Mouse (Mus musculus) hindbrain, embryonic 12.5 days (tissue): Measurements from ENCODE around the gene Rsf1. TPM values are rescaled to one million over a fixed set of nuclear protein-coding genes. Genes with fewer than 3 reads are reported as not detected.

Source experiments
- ATAC-seq: fragments of 200-750 bp; cut with Nextera tagmentation; 2 replicates; pipeline ENCODE4 v1.8.0; 2017; ENCODE audit warnings: moderate TSS enrichment; ENCODE audit not compliant: low FRiP score
- H3K27ac ChIP-seq: fragments of 300-500 bp; sonication (generic); 2 replicates; pipeline ENCODE4 v1.5.1; 2016; ENCODE audit warnings: mild to moderate bottlenecking
- H3K27me3 ChIP-seq: fragments of 300-500 bp; sonication (generic); 2 replicates; pipeline ENCODE4 v1.6.1; 2016; ENCODE audit warnings: mild to moderate bottlenecking
- H3K36me3 ChIP-seq: fragments of 300-500 bp; sonication (generic); 2 replicates; pipeline ENCODE4 v1.6.1; 2016; ENCODE audit warnings: mild to moderate bottlenecking
- H3K4me1 ChIP-seq: fragments of 300-500 bp; sonication (generic); 2 replicates; pipeline ENCODE4 v1.6.1; 2016
- H3K4me2 ChIP-seq: fragments of 300-500 bp; sonication (generic); replicated peaks from 2 replicates; pipeline ENCODE4 v1.6.1; 2016; ENCODE audit warnings: mild to moderate bottlenecking
- H3K4me3 ChIP-seq: fragments of 300-500 bp; sonication (generic); 2 replicates; pipeline ENCODE4 v1.5.1; 2016; ENCODE audit warnings: mild to moderate bottlenecking
- H3K9ac ChIP-seq: fragments of 300-500 bp; sonication (generic); 2 replicates; pipeline ENCODE4 v1.6.1; 2016; ENCODE audit warnings: mild to moderate bottlenecking, moderate library complexity
- H3K9me3 ChIP-seq: fragments of 300-500 bp; sonication (generic); replicated peaks from 2 replicates; pipeline ENCODE4 v1.6.1; 2016; ENCODE audit warnings: mild to moderate bottlenecking
- WGBS: fragments of 180-500 bp; shearing (Covaris S2); methylation state at CpG from one replicate; pipeline ENCODE4 v1.1.7; 2016; 5-methylcytosine and 5-hydroxymethylcytosine counted together
- polyA plus RNA-seq: library from polyadenylated mRNA; unstranded; fragments of >200 nt; fragmentation: Nextera tagmentation; extraction: Ambion mirVana; gene quantifications from 2 replicates; pipeline ENCODE4 v1.2.1, GENCODE M21; 2016

Gene Rsf1
- polyA plus RNA-seq, 1 experiment from 2014 or later, result 33.2 TPM

GRCm38 (mm10) chr7:97733606-97734005 lies 153.9 kb downstream of the Rsf1 start:
- Histone ChIP-seq H3K9ac (no peak overlapping the region), H3K27ac (no peak overlapping the region), H3K27me3 (no peaks in the 10 kb centered on the region), H3K36me3 (no peaks in the 10 kb centered on the region), H3K9me3 (no peaks in the 10 kb centered on the region), H3K4me2 (no peak overlapping the region), H3K4me1 (peaks cover 20% of the 10 kb centered on the region), H3K4me3 (no peak overlapping the region)
- no peak for ATAC-seq
- WGBS, result 94% methylated on average over 5 of the region's 5 CpGs

GRCm38 (mm10) chr7:97735021-97735420 lies 155.3 kb downstream of the Rsf1 start:
- Histone ChIP-seq H3K4me3 (no peak overlapping the region), H3K27me3 (no peaks in the 10 kb centered on the region), H3K27ac (no peak overlapping the region), H3K4me2 (no peak overlapping the region), H3K9me3 (no peaks in the 10 kb centered on the region), H3K36me3 (no peaks in the 10 kb centered on the region), H3K4me1 (peaks cover 12% of the 10 kb centered on the region), H3K9ac (no peak overlapping the region)
- 82% methylated on average over 8 of the region's 8 CpGs for WGBS
- no peak for ATAC-seq

DNA sequence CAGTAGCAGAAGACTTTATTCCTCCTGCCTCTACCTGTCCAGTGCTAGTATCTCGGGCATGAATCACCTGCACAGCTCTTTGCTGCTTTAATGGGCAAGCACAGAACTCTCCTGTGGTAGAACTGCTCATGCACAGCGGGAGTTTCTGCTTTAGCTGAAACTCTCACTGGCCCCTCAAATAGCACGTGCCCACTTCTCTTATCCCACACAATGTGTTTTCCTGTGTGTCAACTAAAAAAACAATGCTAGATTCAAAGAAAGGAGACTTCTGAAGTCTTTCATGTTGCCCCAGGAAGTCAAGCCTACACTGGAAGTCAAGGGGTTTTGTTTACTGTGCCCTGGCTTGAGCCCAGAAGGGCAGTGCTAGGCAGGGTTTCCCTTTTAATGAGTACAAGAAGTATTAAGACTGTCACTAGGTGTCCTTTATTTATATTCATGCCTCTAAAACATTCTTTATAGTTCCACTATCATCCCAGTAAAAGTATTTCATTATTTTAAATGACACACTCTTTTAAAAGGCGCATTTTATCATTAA lies 156.3 kb downstream of the Rsf1 start:
- no peak overlapping the region for H3K27ac ChIP-seq
- H3K9me3 ChIP-seq, result no peaks in the 10 kb centered on the region
- no peak for ATAC-seq
- H3K27me3 ChIP-seq, result no peaks in the 10 kb centered on the region
- H3K4me1 ChIP-seq, result peaks cover 13% of the 10 kb centered on the region
- H3K36me3 ChIP-seq, result no peaks in the 10 kb centered on the region
- H3K4me2 ChIP-seq, result no peak overlapping the region
- H3K4me3 ChIP-seq, result no peak overlapping the region
- 28% methylated on average over 4 of the region's 4 CpGs for WGBS
- no peak overlapping the region for H3K9ac ChIP-seq

DNA sequence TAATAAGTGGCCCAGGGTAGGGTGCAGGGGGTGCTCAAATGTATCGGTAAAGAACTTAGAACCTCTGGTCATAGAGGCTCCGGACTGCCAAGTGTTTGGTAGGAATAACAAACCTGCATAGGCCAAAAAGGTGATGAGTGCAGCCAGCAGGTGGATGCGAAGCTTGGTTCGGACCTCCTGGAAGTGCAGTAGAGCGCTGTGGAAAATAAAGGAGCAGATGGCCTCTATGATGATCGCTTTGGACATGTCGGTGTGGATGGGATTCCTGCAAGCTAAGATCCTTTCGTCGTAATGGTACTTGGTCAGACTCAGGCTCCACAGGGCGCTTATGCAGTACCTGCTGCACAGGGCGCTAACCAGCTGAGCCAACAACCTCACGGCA lies 157.6 kb downstream of the Rsf1 start:
- no peak for ATAC-seq
- peaks cover 15% of the 10 kb centered on the region for H3K4me1 ChIP-seq
- H3K9me3 ChIP-seq, result no peaks in the 10 kb centered on the region
- no peaks in the 10 kb centered on the region for H3K27me3 ChIP-seq
- no peaks in the 10 kb centered on the region for H3K36me3 ChIP-seq
- WGBS, result 5% methylated on average over 12 of the region's 12 CpGs
- peak overlapping the region; percentile 94 for H3K4me2 ChIP-seq
- H3K27ac ChIP-seq, result no peak overlapping the region
- peak overlapping the region; percentile 56 for H3K4me3 ChIP-seq
- H3K9ac ChIP-seq, result peak overlapping the region; percentile 63

- Histone ChIP-seq H3K9ac (peak within 1 kb of the TSS; percentile 63), H3K9me3 (no peaks in the 10 kb centered on the region), H3K27ac (peak within 1 kb of the TSS; percentile 14; the same call in 1 of the 2 replicates), H3K4me2 (peak within 1 kb of the TSS; percentile 94), H3K4me1 (peaks cover 15% of the 10 kb centered on the region), H3K4me3 (peak within 1 kb of the TSS; percentile 56), H3K36me3 (no peaks in the 10 kb centered on the region), H3K27me3 (no peaks in the 10 kb centered on the region)
- under 1% methylated on average over 45 of the region's 64 CpGs for WGBS
- ATAC-seq, result peak; percentile 94
These were observed 158.2 kb downstream of the Rsf1 start, which contains the start of gene Aqp11 for GRCm38 (mm10) chr7:97737638-97738456. TSS of gene Aqp11 (minus strand) at chr7:97738289.

DNA sequence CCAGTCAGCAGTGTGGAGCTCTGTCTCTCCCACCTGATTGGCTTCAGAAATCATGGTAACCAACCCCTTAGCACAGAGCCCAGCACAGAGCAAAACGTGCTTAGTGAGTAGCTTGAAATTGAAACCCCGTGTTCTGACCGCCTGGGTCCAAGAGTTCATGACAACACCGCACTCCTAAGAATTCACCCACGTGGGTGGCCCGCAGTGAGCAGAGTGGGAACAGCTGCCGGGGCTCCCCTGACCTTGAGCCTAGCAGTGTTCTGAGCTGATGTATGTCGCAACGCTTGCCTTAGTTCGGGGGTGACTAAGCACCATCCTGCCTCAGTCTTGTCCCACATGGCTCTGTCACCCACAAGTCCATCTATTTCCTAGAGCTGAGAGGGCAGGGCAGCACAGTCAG lies 161.3 kb downstream of the Rsf1 start:
- no peak overlapping the region for H3K4me2 ChIP-seq
- H3K27me3 ChIP-seq, result no peaks in the 10 kb centered on the region
- no peak overlapping the region for H3K4me3 ChIP-seq
- 48% methylated on average over 10 of the region's 10 CpGs for WGBS
- no peaks in the 10 kb centered on the region for H3K36me3 ChIP-seq
- peaks cover 13% of the 10 kb centered on the region for H3K4me1 ChIP-seq
- no peaks in the 10 kb centered on the region for H3K9me3 ChIP-seq
- no peak for ATAC-seq
- H3K9ac ChIP-seq, result no peak overlapping the region
- H3K27ac ChIP-seq, result no peak overlapping the region

GRCm38 (mm10) chr7:97741756-97742291 lies 162.1 kb downstream of the Rsf1 start:
- H3K4me3 ChIP-seq, result no peak overlapping the region
- H3K4me2 ChIP-seq, result no peak overlapping the region
- WGBS, result 26% methylated on average over 1 of the region's 1 CpGs

More at GRCm38 (mm10) chr7:97741756-97742291, 162.1 kb downstream of the Rsf1 start:
- Histone ChIP-seq H3K27ac (no peak overlapping the region), H3K9ac (no peak overlapping the region), H3K9me3 (no peaks in the 10 kb centered on the region), H3K27me3 (no peaks in the 10 kb centered on the region), H3K4me1 (peaks cover 12% of the 10 kb centered on the region), H3K36me3 (no peaks in the 10 kb centered on the region)
- ATAC-seq, result no peak

Other genes starting within 250 kb of the Rsf1 start
- 4.0 and 5.1 TPM in 2 replicates for gene Usp35, start 247.9 kb upstream of the Rsf1 start, polyA plus RNA-seq
- gene Kctd21, start 247.6 kb upstream of the Rsf1 start, polyA plus RNA-seq, result 6.3 and 7.7 TPM in 2 replicates
- 27.6 and 28.1 TPM in 2 replicates for gene Alg8, start 208.3 kb upstream of the Rsf1 start, polyA plus RNA-seq
- gene Ndufc2, start 179.9 kb upstream of the Rsf1 start, polyA plus RNA-seq, result 350 and 364 TPM in 2 replicates
- 0.72 and 0.81 TPM in 2 replicates for gene Thrsp, start 162.2 kb upstream of the Rsf1 start, polyA plus RNA-seq
- gene Kctd14, start 128.6 kb upstream of the Rsf1 start, polyA plus RNA-seq, result 1.8 and 2.3 TPM in 2 replicates
- 54.2 and 55.3 TPM in 2 replicates for gene Ints4, start 98.9 kb upstream of the Rsf1 start, polyA plus RNA-seq
- gene Aamdc, start 392 bp upstream of the Rsf1 start, polyA plus RNA-seq, result 40.5 and 43.9 TPM in 2 replicates
- 197 TPM in 2 replicates for gene Clns1a, start 116.7 kb downstream of the Rsf1 start, polyA plus RNA-seq
- 6.2 TPM in 2 replicates for gene Aqp11, start 158.4 kb downstream of the Rsf1 start, polyA plus RNA-seq
- gene Pak1, start 208.7 kb downstream of the Rsf1 start, polyA plus RNA-seq, result 110 and 111 TPM in 2 replicates